Mouse (Mus musculus) v-Abl transformed pro-B cells (cell line): ENCODE data around the gene Epc2.

ENCODE experiments used
- in situ Hi-C, 2 experiments: fragments of 400-800 bp; cut with MboI; formaldehyde crosslinking; loops; one replicate each; pipeline ENCODE4 v1.15.1; 2025; ENCODE audit not compliant: unreplicated experiment in 2 of 2

Gene Epc2

DNA sequence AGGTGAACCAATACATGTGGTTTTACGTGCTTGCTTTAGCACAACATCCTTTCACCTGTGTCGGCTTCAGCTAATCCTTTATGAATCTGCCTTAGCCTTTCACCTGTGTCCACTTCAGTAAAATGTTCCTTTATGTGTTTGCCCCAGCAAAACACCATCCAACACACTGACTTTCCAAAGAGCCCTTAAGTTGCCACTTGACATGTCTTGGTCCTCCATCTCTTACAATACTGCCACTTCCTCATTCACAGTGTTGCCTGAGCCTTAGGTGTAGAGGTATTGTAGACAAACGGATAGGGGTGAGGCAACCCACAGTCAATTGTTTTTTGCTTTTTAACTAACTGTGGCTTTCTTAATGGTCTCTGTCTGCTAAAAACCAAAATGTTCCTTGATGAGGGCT, 107.1 kb downstream of the Epc2 start:
- in situ Hi-C loops = no loop called here

DNA sequence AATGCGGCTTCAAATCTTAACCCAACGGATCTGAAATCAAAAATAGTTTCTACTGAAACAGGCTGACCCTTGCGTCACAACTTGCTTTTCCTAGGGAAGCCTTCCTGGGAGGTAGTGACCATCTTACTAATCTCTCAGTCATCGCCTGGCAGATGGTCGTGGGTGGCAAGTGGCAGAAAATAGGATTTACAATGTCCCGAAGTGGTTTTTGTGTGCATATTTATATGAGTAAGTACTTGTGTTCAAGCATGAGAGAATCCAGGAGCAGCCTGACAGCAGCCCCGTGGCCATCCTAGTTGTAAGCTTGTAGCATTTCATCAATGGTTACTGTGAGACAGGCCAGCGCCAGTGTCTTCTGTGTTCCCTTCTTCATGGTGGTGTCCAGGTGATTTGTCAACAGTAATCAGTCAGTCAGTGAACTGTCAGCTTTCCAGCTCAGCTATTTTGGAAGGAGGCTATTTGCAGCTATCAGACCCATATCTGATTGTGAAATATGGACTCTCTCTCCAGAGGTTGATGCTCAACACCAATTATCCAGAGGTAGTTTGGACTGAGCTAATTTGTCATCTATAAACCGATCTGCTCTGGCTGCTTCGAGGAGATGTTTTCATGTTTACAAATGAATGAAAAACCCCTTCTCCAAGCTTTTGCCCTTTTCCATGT, 111.5 kb downstream of the Epc2 start:
- in situ Hi-C loops = no loop called here

DNA sequence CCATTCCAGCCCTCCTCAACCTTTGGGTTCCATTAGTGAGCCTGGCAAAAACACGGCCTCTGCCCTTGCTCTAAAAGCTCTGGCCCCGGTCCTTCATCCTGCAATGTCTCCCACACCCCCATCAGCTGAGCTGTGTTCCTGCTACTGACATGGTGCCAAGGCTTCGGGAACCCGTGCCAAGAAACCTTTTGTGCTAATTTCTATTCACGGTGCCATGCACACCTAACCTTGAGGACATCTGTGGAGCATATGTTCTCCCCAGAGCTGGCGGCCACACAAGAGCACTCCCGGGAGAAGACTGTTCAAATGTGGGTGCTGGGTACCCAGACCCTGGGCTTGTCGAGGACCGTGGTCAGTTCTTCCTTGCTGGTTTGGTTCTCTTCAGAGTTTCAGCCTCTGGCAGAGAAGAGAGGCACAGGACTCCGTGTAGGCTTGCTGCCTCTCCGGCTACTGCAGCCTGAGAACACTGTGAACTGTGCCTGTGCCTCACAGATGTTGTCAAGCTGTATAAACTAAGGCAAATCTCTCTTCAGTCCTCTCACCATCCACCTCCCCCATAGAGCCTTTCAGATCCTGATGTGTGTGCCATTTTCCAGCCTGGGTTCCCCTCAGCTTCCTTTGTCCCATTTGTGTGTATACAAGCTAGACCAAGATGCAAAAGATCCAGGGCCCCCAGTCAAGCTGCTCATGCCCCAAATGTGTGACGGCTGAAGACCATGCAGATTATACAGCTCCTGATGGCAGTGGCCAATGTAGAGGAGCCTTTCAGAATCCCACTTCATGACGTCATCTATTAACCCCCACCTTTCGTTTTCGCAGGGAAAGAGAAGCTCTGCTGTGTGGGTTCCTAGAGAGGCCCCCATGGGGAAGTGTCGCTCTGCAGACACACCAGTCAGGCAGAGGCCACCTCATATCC, 118.8 kb downstream of the Epc2 start:
- in situ Hi-C loops = no loop called here

- in situ Hi-C loops = no loop called here
Observed at GRCm38 (mm10) chr2:49570778-49571101, 119.5 kb downstream of the Epc2 start.

DNA sequence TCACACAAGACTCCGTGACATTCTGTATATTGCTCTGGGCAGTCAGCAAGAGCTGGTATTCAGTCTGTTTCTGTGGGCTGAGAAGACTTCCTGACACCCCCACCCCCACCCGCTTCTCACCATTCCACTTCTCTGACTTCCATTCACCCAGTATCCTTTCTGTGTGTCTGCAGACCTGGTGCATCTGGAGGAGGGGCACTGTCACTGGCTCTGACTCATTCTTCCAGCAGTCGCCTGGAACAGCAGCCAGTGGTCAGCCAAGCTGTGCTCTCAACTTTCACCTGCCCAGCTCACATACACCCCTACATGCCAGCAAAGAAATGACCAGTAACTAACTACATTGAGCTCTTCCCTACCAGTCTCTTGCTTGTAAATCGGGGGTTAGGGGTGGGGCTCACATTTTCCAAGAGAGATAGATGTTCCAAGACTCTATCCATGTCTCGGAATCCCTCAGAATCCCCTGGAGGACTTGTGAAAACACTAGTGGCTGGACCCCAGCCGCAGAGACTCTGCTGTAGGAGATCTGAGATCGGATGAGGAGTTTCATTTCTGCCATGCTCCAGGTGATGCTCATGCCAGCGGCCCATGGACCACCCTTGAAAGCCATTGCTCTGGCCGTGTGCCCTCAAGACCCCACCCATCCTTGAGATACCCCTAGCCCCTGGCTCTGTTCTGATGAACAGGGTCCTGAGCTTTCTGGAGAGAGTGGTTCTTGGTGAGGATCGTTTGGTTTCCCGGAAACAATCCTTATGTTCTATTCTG, 120.1 kb downstream of the Epc2 start:
- in situ Hi-C loops = no loop called here

- in situ Hi-C loops = no loop called here
Observed at GRCm38 (mm10) chr2:49572111-49572642, 120.9 kb downstream of the Epc2 start.

DNA sequence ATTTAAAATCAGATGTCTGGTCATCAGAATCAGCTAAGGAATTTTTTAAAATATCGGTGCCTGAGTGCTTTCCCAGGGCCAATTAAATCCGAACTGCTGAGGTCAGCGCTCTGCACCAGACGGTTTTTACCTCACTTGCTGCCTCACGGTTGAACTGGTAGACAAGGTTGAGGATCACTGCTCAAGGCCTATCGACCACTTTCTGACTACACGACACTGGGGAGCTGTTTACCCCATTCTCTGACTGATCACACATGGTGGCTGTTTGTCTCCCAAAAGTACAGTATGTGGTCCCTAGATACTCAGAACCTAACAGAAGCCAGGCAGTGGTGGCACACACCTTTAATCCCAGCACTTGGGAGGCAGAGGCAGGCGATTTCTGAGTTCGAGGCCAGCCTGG, 121.4 kb downstream of the Epc2 start:
- in situ Hi-C loops = no loop called here

GRCm38 (mm10) chr2:49573282-49573681, 122.0 kb downstream of the Epc2 start:
- in situ Hi-C loops = no loop called here

DNA sequence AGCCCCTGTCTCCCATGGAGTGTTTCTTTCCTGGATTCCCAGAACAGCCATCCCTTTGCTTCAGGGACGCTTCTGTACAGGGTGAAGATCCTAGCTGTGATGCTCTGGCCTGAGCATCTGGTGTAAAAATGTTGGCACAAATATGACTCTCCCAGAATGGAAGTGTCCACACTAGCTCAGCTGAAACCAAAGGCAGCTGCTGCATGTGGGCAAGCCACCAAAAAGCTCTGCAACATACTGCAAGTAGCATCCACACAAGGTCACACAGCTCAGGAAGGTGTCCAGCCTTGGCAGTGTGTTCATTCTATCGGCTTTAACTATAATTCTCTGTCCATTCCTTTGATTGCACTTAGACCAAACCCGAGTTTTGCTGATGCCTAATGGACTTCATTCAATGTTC, 129.3 kb downstream of the Epc2 start:
- in situ Hi-C loops = no loop called here

DNA sequence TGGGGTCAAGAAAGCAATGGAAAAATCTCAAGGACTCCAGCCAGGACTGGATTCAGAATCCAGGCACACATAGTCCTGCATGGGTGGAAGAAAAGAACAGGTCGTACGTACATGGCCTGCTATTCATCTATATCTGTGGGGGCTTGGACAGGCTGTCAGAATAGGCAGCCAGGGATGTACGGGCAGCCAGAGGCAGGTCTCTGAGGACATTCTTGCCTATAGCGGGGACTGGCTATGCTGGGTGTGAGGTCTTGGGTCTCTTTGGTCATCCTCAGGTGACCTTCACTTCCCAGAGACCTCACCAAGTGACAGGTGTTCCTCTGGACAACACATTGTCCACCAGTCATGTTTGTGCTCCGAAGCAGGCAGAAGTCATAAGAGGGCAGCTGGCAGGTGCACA, 131.3 kb downstream of the Epc2 start:
- in situ Hi-C loops = no loop called here

DNA sequence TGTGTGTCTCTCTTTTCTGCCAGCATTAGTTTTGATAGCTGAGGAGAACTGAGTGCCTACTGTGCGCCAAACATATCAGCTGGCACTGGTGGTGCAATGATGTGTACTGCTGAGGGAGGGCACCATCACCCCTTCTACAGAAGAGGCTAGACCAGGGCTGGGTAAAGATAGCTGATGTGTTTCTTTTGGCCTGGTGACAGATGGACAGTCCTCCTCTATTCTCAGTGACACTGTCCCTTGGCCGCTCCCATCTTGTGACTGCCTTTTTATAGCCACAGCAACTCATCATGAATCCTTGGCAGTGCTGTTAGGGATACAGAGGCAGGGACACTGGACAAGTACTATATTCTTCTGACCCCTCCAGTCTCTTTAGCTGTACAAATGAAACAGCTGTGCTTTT, 132.0 kb downstream of the Epc2 start:
- in situ Hi-C loops = no loop called here

- in situ Hi-C loops = no loop called here
Observed at GRCm38 (mm10) chr2:49590450-49590849, 139.2 kb downstream of the Epc2 start.

GRCm38 (mm10) chr2:49592926-49593325, 141.6 kb downstream of the Epc2 start:
- in situ Hi-C loops = no loop called here

DNA sequence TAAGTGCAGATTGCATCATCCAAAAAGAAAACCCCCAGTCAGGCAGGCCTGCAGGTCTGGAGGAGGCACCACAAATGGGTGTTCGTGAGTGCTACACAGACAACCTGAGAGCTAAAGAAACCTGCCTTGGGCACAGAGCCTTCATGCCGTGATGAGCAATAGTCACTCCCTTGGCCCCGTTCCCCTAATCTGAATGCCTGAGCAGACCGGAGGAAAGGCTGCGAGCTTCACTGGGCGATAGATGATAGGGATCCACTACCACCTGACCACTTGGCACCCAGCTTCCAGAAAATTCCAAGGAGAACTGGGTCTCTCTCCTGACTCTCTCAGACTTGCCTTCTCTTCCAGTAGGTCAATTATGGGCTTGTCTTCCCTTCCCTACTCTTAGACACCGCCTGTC, 143.6 kb downstream of the Epc2 start:
- in situ Hi-C loops = no loop called here

- in situ Hi-C loops = no loop called here
Observed at GRCm38 (mm10) chr2:49596318-49596717, 145.0 kb downstream of the Epc2 start.

GRCm38 (mm10) chr2:49600021-49600681, 148.9 kb downstream of the Epc2 start:
- in situ Hi-C loops = no loop called here
